Mouse (Mus musculus) c-Kit-positive CD71-positive TER-119-positive erythroid progenitor cells, embryonic 14.5 days (primary cell): Measurements from ENCODE around the gene Olfr1442.
"Not testable (repeated sequence)": the region's sequence is repeated elsewhere in the genome, so short reads cannot be mapped to it uniquely, and the experiment has no call there.

Source experiments
- DNase-seq: peaks from one replicate; pipeline ENCODE4 v3.0.0-alpha.2; 2013; ENCODE audit warnings: low spot score

Gene Olfr1442

GRCm38 (mm10) chr19:12670139-12670538 is at the start of gene Olfr1442:
Gene Olfr1442 (plus strand): TSS chr19:12670439.
- DNase-seq: no peak

GRCm38 (mm10) chr19:12633176-12633575 is 37.1 kb upstream of the Olfr1442 start, which contains the start of gene Glyat:
Gene Glyat (plus strand): TSS chr19:12633308.
- DNase-seq: no peak

GRCm38 (mm10) chr19:12634259-12634658 is 36.0 kb upstream of the Olfr1442 start:
- DNase-seq: no peak

- DNase-seq: no peak
Measured at GRCm38 (mm10) chr19:12634963-12635362, 35.3 kb upstream of the Olfr1442 start.

GRCm38 (mm10) chr19:12636863-12637262 is 33.4 kb upstream of the Olfr1442 start:
- DNase-seq: no peak

- no peak for DNase-seq
Measured at GRCm38 (mm10) chr19:12638049-12638448, 32.2 kb upstream of the Olfr1442 start.

- DNase-seq: no peak
Measured at GRCm38 (mm10) chr19:12649511-12649910, 20.7 kb upstream of the Olfr1442 start.

GRCm38 (mm10) chr19:12666156-12666555 is 4.1 kb upstream of the Olfr1442 start:
- no peak for DNase-seq

GRCm38 (mm10) chr19:12668601-12669000 is 1.6 kb upstream of the Olfr1442 start:
- not testable (repeated sequence) for DNase-seq

- no peak for DNase-seq
Measured at GRCm38 (mm10) chr19:12671051-12671450, 812 bp downstream of the Olfr1442 start.

- no peak for DNase-seq
Measured at GRCm38 (mm10) chr19:12677812-12678211, 7.6 kb downstream of the Olfr1442 start, which contains the start of gene Olfr1443. Gene Olfr1443 (plus strand): TSS chr19:12678112.

- DNase-seq: no peak
Measured at GRCm38 (mm10) chr19:12684638-12685037, 14.4 kb downstream of the Olfr1442 start.

- no peak for DNase-seq
Measured at GRCm38 (mm10) chr19:12685231-12685630, 15.0 kb downstream of the Olfr1442 start.

GRCm38 (mm10) chr19:12695590-12695989 is 25.4 kb downstream of the Olfr1442 start, which contains the start of gene Keg1:
Gene Keg1 (plus strand): TSS chr19:12695786.
- no peak for DNase-seq

- no peak for DNase-seq
Measured at GRCm38 (mm10) chr19:12696221-12696620, 26.0 kb downstream of the Olfr1442 start.

GRCm38 (mm10) chr19:12708458-12708857 is 38.2 kb downstream of the Olfr1442 start:
- no peak for DNase-seq

GRCm38 (mm10) chr19:12708986-12709385 is 38.7 kb downstream of the Olfr1442 start:
- no peak for DNase-seq

- no peak for DNase-seq
Measured at GRCm38 (mm10) chr19:12719189-12719588, 49.0 kb downstream of the Olfr1442 start.

GRCm38 (mm10) chr19:12720463-12720862 is 50.2 kb downstream of the Olfr1442 start:
- no peak for DNase-seq

GRCm38 (mm10) chr19:12720919-12721318 is 50.7 kb downstream of the Olfr1442 start:
- DNase-seq: not testable (repeated sequence)

GRCm38 (mm10) chr19:12721596-12721995 is 51.4 kb downstream of the Olfr1442 start:
- not testable (repeated sequence) for DNase-seq

GRCm38 (mm10) chr19:12722308-12722707 is 52.1 kb downstream of the Olfr1442 start:
- DNase-seq: no peak

GRCm38 (mm10) chr19:12725851-12726250 is 55.6 kb downstream of the Olfr1442 start:
- no peak for DNase-seq
